Mouse (Mus musculus): ENCODE measurements around the gene 4930432K21Rik. TPM values are rescaled to one million over a fixed set of nuclear protein-coding genes. Genes with fewer than 3 reads are reported as not detected.

Gene 4930432K21Rik
- total RNA-seq (2021), result under 1 TPM in 1 of 2 experiments, not detected in 1; 0.36 TPM

- intact Hi-C loops (cut with DNase I), result loop anchor here (2.0 to 5.0 kb wide), 3 partner anchors 31 to 86 kb away; partner anchors contain the start of gene Dcaf15
- peak; percentile 92 for DNase-seq
Observed at GRCm38 (mm10) chr8:84147769-84148530, at the start of gene 4930432K21Rik, which contains the start of gene Cc2d1a. Gene 4930432K21Rik (plus strand): TSS chr8:84148025. Gene Cc2d1a (minus strand): TSS chr8:84147936.

- DNase-seq, result no peak
- intact Hi-C loops (cut with DNase I), result no loop called here
Observed at GRCm38 (mm10) chr8:84098376-84098775, 49.4 kb upstream of the 4930432K21Rik start.

- DNase-seq, result no peak
- intact Hi-C loops (cut with DNase I), result loop anchor here (2.0 kb wide), 1 partner anchor 31 kb away; no protein-coding TSS in a partner anchor
Observed at GRCm38 (mm10) chr8:84101476-84102270, 46.2 kb upstream of the 4930432K21Rik start.

- DNase-seq, result no peak
- intact Hi-C loops (cut with DNase I), result loop anchor here (2.0 kb wide), 1 partner anchor 33 kb away; no protein-coding TSS in a partner anchor
Observed at GRCm38 (mm10) chr8:84103601-84104000, 44.2 kb upstream of the 4930432K21Rik start.

GRCm38 (mm10) chr8:84104221-84104620 lies 43.6 kb upstream of the 4930432K21Rik start:
- intact Hi-C loops (cut with DNase I), result loop anchor here (2.0 kb wide), 1 partner anchor 43 kb away; the partner anchor contains the start of gene Cc2d1a
- DNase-seq, result no peak

GRCm38 (mm10) chr8:84104697-84105609 lies 42.9 kb upstream of the 4930432K21Rik start, which contains the start of gene Dcaf15:
Gene Dcaf15 (minus strand): TSS chr8:84104768.
- intact Hi-C loops (cut with DNase I), result loop anchor here (2.0 kb wide), 1 partner anchor 42 kb away; the partner anchor contains the start of gene Cc2d1a
- DNase-seq, result peak; percentile 95 to 96

- intact Hi-C loops (cut with DNase I), result loop anchor here (2.0 kb wide), 1 partner anchor 41 kb away; the partner anchor contains the start of gene Cc2d1a
- DNase-seq, result no peak
Observed at GRCm38 (mm10) chr8:84105676-84106075, 42.1 kb upstream of the 4930432K21Rik start.

GRCm38 (mm10) chr8:84106216-84107040 lies 41.4 kb upstream of the 4930432K21Rik start:
- DNase-seq, result no peak
- intact Hi-C loops (cut with DNase I), result no loop called here

GRCm38 (mm10) chr8:84115646-84116045 lies 32.2 kb upstream of the 4930432K21Rik start:
- intact Hi-C loops (cut with DNase I), result no loop called here
- DNase-seq, result no peak

- intact Hi-C loops (cut with DNase I), result no loop called here
- no peak for DNase-seq
Observed at GRCm38 (mm10) chr8:84122151-84122550, 25.7 kb upstream of the 4930432K21Rik start.

GRCm38 (mm10) chr8:84125656-84126055 lies 22.2 kb upstream of the 4930432K21Rik start, which contains the start of gene Podnl1:
Gene Podnl1 (plus strand): TSS chr8:84125989.
- DNase-seq, result no peak
- intact Hi-C loops (cut with DNase I), result no loop called here

GRCm38 (mm10) chr8:84126742-84127141 lies 21.1 kb upstream of the 4930432K21Rik start:
- no peak for DNase-seq
- intact Hi-C loops (cut with DNase I), result no loop called here

GRCm38 (mm10) chr8:84127202-84127901 lies 20.5 kb upstream of the 4930432K21Rik start:
- intact Hi-C loops (cut with DNase I), result no loop called here
- DNase-seq, result no peak

- no peak for DNase-seq
- intact Hi-C loops (cut with DNase I), result no loop called here
Observed at GRCm38 (mm10) chr8:84128277-84128676, 19.5 kb upstream of the 4930432K21Rik start.

- DNase-seq, result peak; percentile 18 to 19
- intact Hi-C loops (cut with DNase I), result no loop called here
Observed at GRCm38 (mm10) chr8:84130806-84131205, 17.0 kb upstream of the 4930432K21Rik start.

GRCm38 (mm10) chr8:84132225-84132624 lies 15.6 kb upstream of the 4930432K21Rik start:
- no peak for DNase-seq
- intact Hi-C loops (cut with DNase I), result no loop called here

GRCm38 (mm10) chr8:84137848-84138247 lies 10.0 kb upstream of the 4930432K21Rik start:
- no peak for DNase-seq
- intact Hi-C loops (cut with DNase I), result no loop called here

- no peak for DNase-seq
- intact Hi-C loops (cut with DNase I), result no loop called here
Observed at GRCm38 (mm10) chr8:84140838-84141237, 7.0 kb upstream of the 4930432K21Rik start.
